Mouse (Mus musculus) duodenum, adult 2 months (tissue): ENCODE results near the gene Pak2. TPM values are rescaled to one million over a fixed set of nuclear protein-coding genes. Genes with fewer than 3 reads are reported as not detected.

ENCODE experiments used
- polyA plus RNA-seq: library from polyadenylated mRNA; depleted of rRNA; stranded (reverse); fragments of >200 nt; gene quantifications from 2 replicates; pipeline ENCODE4 v1.2.3, GENCODE M21; 2012; ENCODE audit warnings: low replicate concordance; rRNA removed

The Pak2 gene
- polyA plus RNA-seq: 7.6 and 10.4 TPM in 2 replicates

DNA sequence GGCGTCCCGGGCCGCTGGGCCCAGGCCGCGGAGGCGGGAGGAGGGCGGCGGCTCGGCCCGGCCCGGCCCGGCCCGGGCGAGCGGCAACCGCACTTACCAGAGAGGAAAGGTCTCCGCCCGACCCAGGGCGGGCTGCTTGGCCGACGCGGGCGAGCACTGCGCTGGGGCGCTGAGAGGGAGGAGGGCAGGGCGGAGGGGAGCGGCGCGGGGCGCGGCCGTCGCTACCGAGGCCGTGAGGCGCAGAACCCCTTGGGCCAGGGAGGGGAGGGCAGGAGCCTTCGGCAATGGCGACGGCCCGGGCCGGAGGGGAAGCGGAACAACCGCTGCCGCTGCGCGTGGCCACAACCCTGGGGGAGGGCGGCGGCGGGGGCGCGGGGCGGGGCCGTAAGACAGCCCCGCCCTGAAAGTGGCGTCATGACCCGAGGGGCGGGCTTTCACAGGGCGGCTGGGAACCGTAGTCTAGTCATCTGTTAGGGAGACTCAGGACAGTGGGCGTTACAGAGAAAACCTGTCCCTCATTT lies at the start of gene Pak2:
TSS of gene Pak2 (minus strand) at position 352 of the 521 bp plus-strand sequence.

DNA sequence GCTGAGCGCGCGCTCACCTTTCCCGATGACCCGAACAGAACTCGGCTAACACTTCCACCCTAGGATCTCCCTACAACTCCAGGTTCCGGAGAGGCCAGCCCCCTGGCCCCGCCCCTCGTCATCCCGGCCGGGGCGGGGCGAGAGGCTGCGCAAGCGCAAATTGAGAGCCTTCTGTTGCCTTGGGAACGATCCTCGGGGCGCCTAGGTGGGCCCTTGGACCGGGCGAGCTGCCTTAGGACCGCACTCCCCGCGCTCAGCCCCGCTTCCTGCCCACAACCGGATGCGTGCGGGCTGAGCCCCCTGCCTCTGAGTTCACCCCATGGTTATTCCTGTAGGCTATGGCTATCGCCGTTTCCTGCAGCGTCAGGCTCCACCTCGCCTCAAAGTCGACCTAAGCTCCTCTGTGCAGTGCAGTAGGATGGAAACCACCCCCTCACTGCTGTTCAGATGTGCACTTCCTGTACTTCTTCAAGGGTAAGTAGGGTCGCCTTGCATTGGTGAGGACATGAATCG lies 20.6 kb upstream of the Pak2 start, which contains the start of the genes Pigx and Cep19:
TSS of gene Pigx (minus strand) at position 103 of the 513 bp plus-strand sequence.
TSS of gene Cep19 (plus strand) at position 163 of the 513 bp plus-strand sequence.

DNA sequence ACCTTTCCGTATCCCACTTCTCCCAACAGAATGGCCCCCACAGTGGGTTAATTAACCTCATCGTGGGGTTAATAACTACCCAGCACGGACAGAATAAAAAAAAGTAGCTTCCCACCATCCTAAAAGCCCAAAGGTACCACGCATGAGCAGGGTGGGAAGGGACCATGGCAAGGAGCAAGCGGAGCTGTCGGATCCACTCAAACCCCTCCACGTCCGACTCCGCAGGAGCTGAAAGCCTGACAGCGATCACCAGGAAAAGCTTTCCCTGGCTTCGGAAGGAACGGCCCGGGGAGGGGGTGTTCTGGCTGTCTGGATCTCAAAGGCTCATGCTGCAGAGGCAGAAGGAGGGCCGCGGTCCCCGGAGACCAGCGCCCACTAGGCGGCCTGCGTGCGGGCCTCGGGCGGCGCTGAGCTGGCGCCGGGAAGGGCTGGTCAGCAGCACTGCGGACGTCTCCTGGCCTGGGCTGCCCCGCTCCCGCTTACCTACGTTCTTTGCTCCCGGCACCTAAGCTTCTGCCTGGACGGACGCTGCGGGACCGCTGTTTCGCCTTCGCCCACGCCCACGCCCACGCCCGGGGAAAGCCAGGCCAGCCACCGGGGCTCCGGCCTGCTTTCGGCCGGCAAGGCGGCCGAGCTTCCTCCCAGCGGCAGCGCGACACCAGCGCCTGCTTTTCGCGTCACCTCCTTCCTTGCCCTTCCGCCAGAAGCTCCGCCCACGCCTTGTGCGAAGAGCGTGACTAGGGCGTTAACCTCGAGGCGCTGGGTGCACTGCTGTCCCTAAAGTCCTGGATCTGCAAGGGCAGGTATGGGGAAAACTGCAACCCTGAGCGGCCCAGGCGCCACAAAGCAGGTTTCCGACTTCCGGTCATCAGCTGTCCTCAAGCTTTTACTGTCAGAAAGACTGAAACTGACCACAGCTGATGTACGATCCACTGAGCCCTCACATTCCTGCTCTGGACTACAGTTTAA lies 76.3 kb downstream of the Pak2 start, which contains the start of gene Senp5:
TSS of gene Senp5 (minus strand) at position 779 of the 969 bp plus-strand sequence.

Other genes with a start within 250 kb of the Pak2 start
- gene Meltf, start 200.5 kb downstream of the Pak2 start, polyA plus RNA-seq: 0.11 TPM in 1 of 2 replicates, not detected in the other
- 1.0 and 1.8 TPM in 2 replicates for gene Pigz, start 145.5 kb downstream of the Pak2 start, polyA plus RNA-seq
- 123 and 271 TPM in 2 replicates for gene 0610012G03Rik, start 130.8 kb downstream of the Pak2 start, polyA plus RNA-seq
- gene Ncbp2, start 130.8 kb downstream of the Pak2 start, polyA plus RNA-seq: 0.66 and 2.2 TPM in 2 replicates
- gene Senp5, start 76.1 kb downstream of the Pak2 start, polyA plus RNA-seq: 0.89 and 1.3 TPM in 2 replicates
- gene Pigx, start 20.4 kb upstream of the Pak2 start, polyA plus RNA-seq: 48.1 and 53.2 TPM in 2 replicates
- gene Cep19, start 20.5 kb upstream of the Pak2 start, polyA plus RNA-seq: 17.2 and 29.4 TPM in 2 replicates
- 6.1 and 6.8 TPM in 2 replicates for gene Nrros, start 86.3 kb upstream of the Pak2 start, polyA plus RNA-seq
- not detected in 2 replicates for gene Bex6, start 100.5 kb upstream of the Pak2 start, polyA plus RNA-seq
- 1.0 and 1.3 TPM in 2 replicates for gene Fbxo45, start 167.8 kb upstream of the Pak2 start, polyA plus RNA-seq
- 0.55 and 0.72 TPM in 2 replicates for gene Wdr53, start 167.9 kb upstream of the Pak2 start, polyA plus RNA-seq
- not detected in 2 replicates for gene Smco1, start 192.1 kb upstream of the Pak2 start, polyA plus RNA-seq
- 3.2 and 3.9 TPM in 2 replicates for gene Rnf168, start 198.1 kb upstream of the Pak2 start, polyA plus RNA-seq